Mouse (Mus musculus) E14TG2a.4 (cell line): Measurements from ENCODE around the gene Cdc37l1.

Experiments
- H3K27me3 ChIP-seq: 2 replicates; pipeline ENCODE4 v1.6.1; 2014; ENCODE audit warnings: low read length, control low read depth; ENCODE audit not compliant: insufficient read depth
- H3K36me3 ChIP-seq: 2 replicates; pipeline ENCODE4 v1.6.1; 2014; ENCODE audit warnings: low read length, control low read depth; ENCODE audit not compliant: insufficient read depth
- H3K4me1 ChIP-seq: replicated peaks from 2 replicates; pipeline ENCODE4 v1.6.1; 2014; ENCODE audit warnings: low read depth, low read length, control low read depth
- H3K4me3 ChIP-seq: replicated peaks from 2 replicates; pipeline ENCODE4 v1.5.1; 2014; ENCODE audit warnings: mild to moderate bottlenecking, low read length
- H3K9me3 ChIP-seq: 2 replicates; pipeline ENCODE4 v1.6.1; 2014; ENCODE audit warnings: low read length, control low read depth
- CTCF ChIP-seq: conservative IDR thresholded peaks from 2 replicates; pipeline ENCODE4 v1.5.1; 2014; ENCODE audit warnings: low read length
- NANOG ChIP-seq: IDR thresholded peaks from 2 replicates; pipeline ENCODE4 v1.6.1; 2014; ENCODE audit warnings: borderline replicate concordance, low read length, mixed read lengths
- POU5F1 ChIP-seq: IDR thresholded peaks from 2 replicates; pipeline ENCODE4 v1.6.1; 2014; ENCODE audit warnings: low read length, borderline replicate concordance

Gene Cdc37l1

DNA sequence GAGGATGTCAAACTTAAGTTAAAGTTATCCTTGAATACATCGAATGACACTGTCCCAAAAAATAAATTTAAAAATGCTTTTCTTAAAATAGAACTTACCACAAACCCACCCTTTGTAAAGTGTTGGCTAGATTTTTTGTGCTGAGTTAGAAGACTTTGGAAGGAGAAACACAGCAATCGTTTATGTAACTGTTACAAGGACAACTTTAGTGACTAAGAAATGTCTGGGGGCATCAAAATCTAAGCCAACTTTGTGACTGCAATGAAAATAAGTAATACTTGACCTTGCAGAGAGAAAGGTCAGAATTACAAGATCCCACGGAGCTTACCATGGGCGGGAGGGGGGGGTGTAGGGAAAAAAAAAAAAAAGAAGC is 56.8 kb downstream of the Cdc37l1 start:
- Histone ChIP-seq H3K27me3 (peaks cover 8% of the 10 kb centered on the region; the same call in 1 of the 2 replicates), H3K9me3 (no peaks in the 10 kb centered on the region), H3K36me3 (no peaks in the 10 kb centered on the region), H3K4me1 (peaks cover 56% of the 10 kb centered on the region), H3K4me3 (peak overlapping the region; percentile 90)
- TF ChIP-seq NANOG: no peak
- no peak for TF ChIP-seq CTCF
- TF ChIP-seq POU5F1: no peak

DNA sequence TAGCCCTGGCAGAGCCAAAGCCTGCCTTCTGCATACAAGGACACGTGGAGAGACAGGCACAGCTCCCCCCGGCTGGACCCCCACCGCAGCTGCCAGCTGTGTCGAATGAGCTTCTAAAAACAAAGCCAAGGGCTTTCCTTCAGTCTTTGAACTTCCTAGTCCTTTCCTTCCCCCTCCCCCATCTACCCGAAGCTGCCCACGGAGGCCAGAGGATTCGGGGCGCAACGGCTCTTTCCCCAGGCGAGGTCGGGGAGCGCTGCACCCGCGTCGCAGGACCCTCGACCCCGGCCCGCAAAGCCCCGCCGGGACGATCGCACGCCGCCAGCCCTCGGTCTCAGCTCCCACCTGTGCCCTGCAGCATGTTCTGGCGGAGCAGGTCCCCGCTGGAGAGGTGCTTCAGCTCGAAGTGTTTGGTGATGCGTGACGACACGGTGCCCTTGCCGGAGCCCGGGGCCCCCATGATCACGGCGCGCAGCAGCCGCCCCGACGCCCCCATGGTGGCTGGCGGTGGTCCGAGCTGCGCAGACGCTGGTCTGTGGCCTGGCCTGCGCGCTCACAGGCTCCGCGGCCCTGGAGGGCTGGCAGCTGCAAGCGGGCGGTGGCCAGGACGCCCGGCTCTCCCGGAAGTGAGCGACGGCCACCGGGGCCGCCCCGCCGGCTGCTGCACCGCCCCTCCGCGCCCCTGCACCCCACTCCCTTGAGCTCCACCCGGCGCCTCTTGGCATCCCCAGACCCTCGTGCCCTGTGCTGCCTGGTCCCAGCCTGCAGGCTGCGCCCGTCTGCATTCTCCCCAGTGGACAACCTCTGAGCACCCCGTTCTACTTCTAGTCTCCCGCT is 57.4 kb downstream of the Cdc37l1 start, which contains the start of gene Ak3:
Ak3 (minus strand) TSS at position 628 of the 837 bp plus-strand sequence.
- peaks cover 57% of the 10 kb centered on the region for H3K4me1 ChIP-seq
- no peak for TF ChIP-seq POU5F1
- TF ChIP-seq NANOG: no peak
- no peak for TF ChIP-seq CTCF
- no peaks in the 10 kb centered on the region for H3K9me3 ChIP-seq
- H3K36me3 ChIP-seq: no peaks in the 10 kb centered on the region
- H3K27me3 ChIP-seq: peaks cover 8% of the 10 kb centered on the region; the same call in 1 of the 2 replicates
- H3K4me3 ChIP-seq: peak within 1 kb of the TSS; percentile 90

DNA sequence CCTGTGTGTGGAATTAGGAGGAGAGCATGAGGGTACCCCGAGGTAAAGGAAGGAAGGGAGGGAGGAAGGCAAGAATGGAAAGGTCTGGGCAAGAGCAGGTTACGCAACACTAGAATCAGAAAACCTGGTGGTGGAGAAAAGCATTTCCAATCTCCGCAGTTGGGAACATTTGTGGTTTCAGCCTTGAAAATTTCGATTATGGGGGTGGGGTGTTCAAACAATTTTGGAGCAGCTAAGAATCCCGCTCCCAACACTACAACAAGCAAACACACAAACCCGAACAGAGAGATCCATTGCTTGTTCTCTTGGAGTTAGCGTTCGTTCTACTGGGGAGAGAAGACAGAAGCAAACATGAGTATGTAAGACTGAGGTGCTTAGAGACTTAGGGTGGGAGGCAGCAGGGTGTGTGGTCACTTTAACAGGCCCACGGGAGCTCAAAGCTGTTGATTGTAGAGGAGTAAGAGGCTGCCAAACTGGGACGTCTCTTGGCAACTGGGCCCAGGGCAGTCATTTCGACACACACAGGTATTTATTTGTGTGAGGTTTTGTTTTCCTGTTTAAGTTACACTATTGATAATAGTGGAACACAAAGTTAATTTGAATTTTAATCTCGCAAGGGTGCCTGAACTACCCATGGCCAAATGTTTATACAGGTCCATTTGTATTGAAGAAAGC is 59.4 kb downstream of the Cdc37l1 start:
- Histone ChIP-seq H3K4me3 (no peak overlapping the region), H3K36me3 (no peaks in the 10 kb centered on the region)
- TF ChIP-seq NANOG (no peak), POU5F1 (no peak), CTCF (no peak)

DNA sequence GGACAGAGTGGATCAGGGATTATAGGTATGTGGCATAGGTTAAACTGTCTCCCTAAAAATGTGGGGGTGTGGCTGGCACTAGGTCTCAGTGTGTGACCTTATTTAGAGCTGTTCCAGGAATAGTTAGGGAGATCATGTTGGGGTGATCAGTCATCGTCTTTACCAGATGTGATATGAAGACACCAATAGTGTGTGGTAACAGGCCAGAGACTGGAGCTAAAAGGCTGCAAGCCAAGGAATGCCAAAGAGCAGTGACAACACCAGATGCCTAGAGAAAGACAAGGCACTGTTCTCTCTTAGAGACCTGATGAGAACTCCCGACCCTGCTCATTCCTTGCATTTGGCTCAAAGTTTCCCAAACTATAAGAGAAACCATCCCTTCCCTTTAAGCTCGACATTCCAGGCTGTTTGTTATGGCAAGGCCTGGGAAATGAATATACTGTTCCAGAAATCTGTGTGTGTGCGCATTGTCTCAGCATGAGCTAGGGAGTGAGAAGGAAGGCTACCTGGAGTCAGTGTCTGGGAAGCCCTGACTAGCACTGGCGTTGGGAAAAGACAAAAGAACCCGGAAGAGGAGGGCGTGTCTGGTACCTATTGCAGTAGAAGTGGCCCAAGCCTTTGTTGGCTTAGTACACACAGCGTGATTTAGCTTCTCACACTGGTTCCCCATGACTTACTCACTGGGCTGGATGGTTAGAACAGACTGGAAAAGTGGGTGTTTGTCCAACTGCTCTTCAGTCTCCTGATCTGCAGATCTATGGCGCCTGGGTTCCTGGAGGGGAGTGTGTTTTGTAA is 60.2 kb downstream of the Cdc37l1 start:
- H3K36me3 ChIP-seq: no peaks in the 10 kb centered on the region
- TF ChIP-seq NANOG: no peak
- TF ChIP-seq POU5F1: no peak
- no peak for TF ChIP-seq CTCF
- H3K4me3 ChIP-seq: no peak overlapping the region
- no peaks in the 10 kb centered on the region for H3K9me3 ChIP-seq
- peaks cover 61% of the 10 kb centered on the region for H3K4me1 ChIP-seq
- peaks cover 8% of the 10 kb centered on the region; the same call in 1 of the 2 replicates for H3K27me3 ChIP-seq

More for the DNA sequence above, 59.4 kb downstream of the Cdc37l1 start:
- Histone ChIP-seq H3K27me3 (peaks cover 8% of the 10 kb centered on the region; the same call in 1 of the 2 replicates), H3K4me1 (peaks cover 61% of the 10 kb centered on the region), H3K9me3 (no peaks in the 10 kb centered on the region)

DNA sequence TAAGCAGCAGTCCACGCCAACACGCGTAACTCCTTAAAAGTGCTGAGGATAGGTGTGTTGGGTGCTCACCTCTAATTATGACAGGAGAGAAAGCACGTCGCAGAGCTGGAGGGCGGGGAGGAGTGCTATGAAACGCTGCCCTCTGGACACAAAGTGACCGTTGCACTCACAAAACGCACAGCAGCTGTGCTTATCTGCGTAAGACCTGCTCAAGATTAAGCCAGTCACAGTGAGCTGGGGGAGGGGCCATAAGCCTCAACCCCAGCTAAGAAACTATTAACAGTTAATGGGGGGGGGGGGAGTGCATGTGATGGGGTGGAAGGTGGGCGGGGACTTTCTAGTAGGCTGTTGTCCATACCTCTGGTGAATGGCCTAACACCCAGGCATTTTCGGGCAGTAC is 62.6 kb downstream of the Cdc37l1 start:
- peaks cover 59% of the 10 kb centered on the region for H3K4me1 ChIP-seq
- H3K9me3 ChIP-seq: no peaks in the 10 kb centered on the region
- peaks cover 8% of the 10 kb centered on the region; the same call in 1 of the 2 replicates for H3K27me3 ChIP-seq
- peaks cover 3% of the 10 kb centered on the region; the same call in 1 of the 2 replicates for H3K36me3 ChIP-seq
- TF ChIP-seq POU5F1 (no peak), CTCF (no peak), NANOG (no peak)
- no peak overlapping the region for H3K4me3 ChIP-seq

DNA sequence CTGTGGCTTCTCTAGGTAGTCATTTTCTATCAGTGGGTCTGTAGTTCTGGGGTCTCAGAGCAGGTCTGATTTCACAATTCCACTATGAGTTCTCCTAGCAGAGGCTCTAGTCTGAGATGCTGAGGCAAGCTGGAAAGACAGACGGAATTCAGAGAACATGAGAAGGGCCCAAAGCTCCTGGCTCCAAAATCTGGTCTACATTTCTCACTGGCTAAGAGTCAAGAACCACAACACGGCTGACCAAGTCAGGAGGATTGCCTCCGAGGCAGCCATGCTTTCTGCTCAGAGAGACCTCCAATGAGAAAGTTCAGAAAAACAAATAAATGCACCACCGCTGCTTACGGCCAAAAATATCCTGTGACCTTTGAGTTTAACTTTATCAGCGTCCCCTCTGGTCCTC is 64.4 kb downstream of the Cdc37l1 start:
- Histone ChIP-seq H3K36me3 (peaks cover 3% of the 10 kb centered on the region; the same call in 1 of the 2 replicates), H3K4me3 (no peak overlapping the region), H3K9me3 (no peaks in the 10 kb centered on the region), H3K4me1 (peaks cover 66% of the 10 kb centered on the region), H3K27me3 (no peaks in the 10 kb centered on the region)
- TF ChIP-seq CTCF: no peak
- no peak for TF ChIP-seq POU5F1
- TF ChIP-seq NANOG: no peak

DNA sequence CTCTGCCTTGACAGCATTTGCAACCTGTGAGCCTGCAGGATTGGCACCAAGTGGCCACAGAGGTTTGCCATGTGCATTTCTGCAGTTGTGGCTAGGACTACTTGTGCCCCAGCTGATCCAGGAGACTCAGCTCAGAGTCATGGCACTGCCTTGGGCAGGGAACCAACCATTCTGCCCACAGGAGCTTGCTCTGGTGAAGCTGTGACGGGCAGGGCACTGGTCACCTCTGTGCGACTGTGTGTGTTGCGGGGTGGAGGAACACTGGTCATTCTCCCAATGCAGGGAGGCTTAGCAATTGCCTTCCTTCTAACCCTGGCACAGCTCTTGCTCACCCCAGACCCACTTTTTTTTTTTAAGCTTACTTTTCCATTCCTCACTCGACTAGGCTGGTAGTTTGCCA is 65.3 kb downstream of the Cdc37l1 start:
- H3K27me3 ChIP-seq: no peaks in the 10 kb centered on the region
- no peak overlapping the region for H3K4me3 ChIP-seq
- H3K4me1 ChIP-seq: peaks cover 66% of the 10 kb centered on the region
- no peak for TF ChIP-seq NANOG
- TF ChIP-seq CTCF: no peak
- TF ChIP-seq POU5F1: no peak
- no peaks in the 10 kb centered on the region for H3K9me3 ChIP-seq
- H3K36me3 ChIP-seq: peaks cover 3% of the 10 kb centered on the region; the same call in 1 of the 2 replicates
